Mouse (Mus musculus) midbrain, postnatal 0 days (tissue): ENCODE data around the gene Lgi4. TPM values are rescaled to one million over a fixed set of nuclear protein-coding genes. Genes with fewer than 3 reads are reported as not detected.

Source experiments
- ATAC-seq: fragments of 200-750 bp; cut with Nextera tagmentation; 2 replicates; pipeline ENCODE4 v1.8.0; 2017; ENCODE audit warnings: moderate number of reproducible peaks, mild to moderate bottlenecking, moderate TSS enrichment, moderate library complexity; ENCODE audit not compliant: low FRiP score
- DNase-seq: peaks from one replicate; pipeline ENCODE4 v3.0.0-alpha.2; 2015; ENCODE audit warnings: low spot score
- H3K27ac ChIP-seq: fragments of 300-500 bp; sonication (generic); 2 replicates; pipeline ENCODE4 v1.5.1; 2014; ENCODE audit warnings: low read depth, mild to moderate bottlenecking, low read length, mixed read lengths
- H3K27me3 ChIP-seq: fragments of 300-500 bp; sonication (generic); 2 replicates; pipeline ENCODE4 v1.6.1; 2014; ENCODE audit warnings: low read length, control low read depth, mixed read lengths; ENCODE audit not compliant: insufficient read depth
- H3K36me3 ChIP-seq: fragments of 300-500 bp; sonication (generic); 2 replicates; pipeline ENCODE4 v1.6.1; 2014; ENCODE audit warnings: low read length, control low read depth, mixed read lengths; ENCODE audit not compliant: insufficient read depth
- H3K4me1 ChIP-seq: fragments of 300-500 bp; sonication (generic); 2 replicates; pipeline ENCODE4 v1.6.1; 2014; ENCODE audit warnings: mild to moderate bottlenecking, control low read depth, antibody characterized with exemption, low read length, mixed read lengths; ENCODE audit not compliant: insufficient read depth
- H3K4me2 ChIP-seq: fragments of 300-500 bp; sonication (generic); 2 replicates; pipeline ENCODE4 v1.6.1; 2014; ENCODE audit warnings: low read depth, mild to moderate bottlenecking, low read length, mixed read lengths; ENCODE audit not compliant: poor library complexity, severe bottlenecking
- H3K4me3 ChIP-seq: fragments of 300-500 bp; sonication (generic); 2 replicates; pipeline ENCODE4 v1.5.1; 2014; ENCODE audit warnings: low read depth, mild to moderate bottlenecking, low read length, moderate library complexity
- H3K9ac ChIP-seq: fragments of 300-500 bp; sonication (generic); replicated peaks from 2 replicates; pipeline ENCODE4 v1.6.1; 2014; ENCODE audit warnings: mild to moderate bottlenecking, low read length, moderate library complexity, mixed read lengths; ENCODE audit not compliant: poor library complexity, severe bottlenecking
- H3K9me3 ChIP-seq: fragments of 300-500 bp; sonication (generic); 2 replicates; pipeline ENCODE4 v1.6.1; 2016; ENCODE audit warnings: low read length, control low read depth
- CTCF ChIP-seq: IDR thresholded peaks from 2 replicates; pipeline ENCODE4 v1.5.1; 2016; ENCODE audit warnings: antibody characterized with exemption, mild to moderate bottlenecking
- WGBS: fragments of 180-500 bp; shearing (Covaris S2); extraction: QIAGEN DNeasy Blood & Tissue Kit; methylation state at CpG from one replicate; pipeline ENCODE4 v1.1.7; 2014; 5-methylcytosine and 5-hydroxymethylcytosine counted together
- polyA plus RNA-seq: library from polyadenylated mRNA; unstranded; fragments of >200 nt; fragmentation: Nextera tagmentation; extraction: Ambion mirVana; gene quantifications from 2 replicates; pipeline ENCODE4 v1.2.1, GENCODE M21; 2015
- total RNA-seq: library from RNA; depleted of rRNA; stranded (reverse); fragments of >200 nt; gene quantifications from 2 replicates; pipeline ENCODE4 v1.2.3, GENCODE M21; 2014

Lgi4 gene
- total and polyA plus RNA-seq, 2 experiments from 2014 or later, result 0.56 to 1.3 TPM

GRCm38 (mm10) chr7:31056448-31056847 lies 2.7 kb upstream of the Lgi4 start:
- DNase-seq (no peak), ATAC-seq (no peak)
- Histone ChIP-seq H3K27me3 (peaks cover 14% of the 10 kb centered on the region), H3K9ac (no peak overlapping the region), H3K4me2 (no peak overlapping the region), H3K4me3 (no peak overlapping the region), H3K9me3 (no peaks in the 10 kb centered on the region), H3K4me1 (peaks cover 6% of the 10 kb centered on the region; the same call in 1 of the 2 replicates), H3K36me3 (no peaks in the 10 kb centered on the region), H3K27ac (no peak overlapping the region)
- TF ChIP-seq CTCF, result no peak
- 74% methylated on average over 7 of the region's 7 CpGs for WGBS

GRCm38 (mm10) chr7:31057071-31057470 lies 2.1 kb upstream of the Lgi4 start, which contains the start of gene Fxyd1:
Gene Fxyd1, minus strand, starts transcription at chr7:31057199.
- no peak within 1 kb of the TSS for H3K4me2 ChIP-seq
- DNase-seq (no peak), ATAC-seq (no peak)
- TF ChIP-seq CTCF, result no peak
- H3K9ac ChIP-seq, result no peak within 1 kb of the TSS
- peaks cover 13% of the 10 kb centered on the region for H3K27me3 ChIP-seq
- 72% methylated on average over 2 of the region's 2 CpGs for WGBS
- H3K27ac ChIP-seq, result no peak within 1 kb of the TSS
- H3K9me3 ChIP-seq, result no peaks in the 10 kb centered on the region
- no peaks in the 10 kb centered on the region for H3K36me3 ChIP-seq
- H3K4me1 ChIP-seq, result peaks cover 6% of the 10 kb centered on the region; the same call in 1 of the 2 replicates
- H3K4me3 ChIP-seq, result no peak within 1 kb of the TSS

- Histone ChIP-seq H3K27me3 (peaks cover 10% of the 10 kb centered on the region), H3K27ac (no peak overlapping the region), H3K4me2 (no peak overlapping the region), H3K4me3 (no peak overlapping the region), H3K9me3 (no peaks in the 10 kb centered on the region), H3K9ac (no peak overlapping the region), H3K4me1 (0 out of 2 replicates have a peak, but pooled peaks cover under 1% of the 10 kb centered on the region), H3K36me3 (no peaks in the 10 kb centered on the region)
- no peak for TF ChIP-seq CTCF
- WGBS, result 73% methylated on average over 5 of the region's 5 CpGs
- ATAC-seq, result no peak
- no peak for DNase-seq
Observed at GRCm38 (mm10) chr7:31057730-31058129, 1.4 kb upstream of the Lgi4 start.

GRCm38 (mm10) chr7:31058211-31058610 lies 931 bp upstream of the Lgi4 start:
- no peaks in the 10 kb centered on the region for H3K4me1 ChIP-seq
- no peak overlapping the region for H3K27ac ChIP-seq
- no peak overlapping the region for H3K4me2 ChIP-seq
- H3K4me3 ChIP-seq, result no peak overlapping the region
- TF ChIP-seq CTCF, result no peak
- H3K36me3 ChIP-seq, result no peaks in the 10 kb centered on the region
- DNase-seq (no peak), ATAC-seq (no peak)
- no peak overlapping the region for H3K9ac ChIP-seq
- no peaks in the 10 kb centered on the region for H3K9me3 ChIP-seq
- peaks cover 7% of the 10 kb centered on the region for H3K27me3 ChIP-seq
- 90% methylated on average over 6 of the region's 6 CpGs for whole genome bisulfite sequencing

- no peak for ATAC-seq
- Histone ChIP-seq H3K9me3 (no peaks in the 10 kb centered on the region), H3K4me3 (no peak overlapping the region), H3K27me3 (no peaks in the 10 kb centered on the region), H3K27ac (no peak overlapping the region), H3K36me3 (no peaks in the 10 kb centered on the region), H3K4me1 (no peaks in the 10 kb centered on the region), H3K4me2 (no peak overlapping the region), H3K9ac (no peak overlapping the region)
- no peak for DNase-seq
- 62% methylated on average over 11 of the region's 11 CpGs for WGBS
- no peak for TF ChIP-seq CTCF
Observed at GRCm38 (mm10) chr7:31059919-31060620, 928 bp downstream of the Lgi4 start.

GRCm38 (mm10) chr7:31060621-31061010 lies 1.5 kb downstream of the Lgi4 start:
- DNase-seq, result no peak
- Histone ChIP-seq H3K27me3 (no peaks in the 10 kb centered on the region), H3K9me3 (no peaks in the 10 kb centered on the region), H3K4me2 (no peak overlapping the region), H3K9ac (no peak overlapping the region), H3K4me1 (no peaks in the 10 kb centered on the region), H3K36me3 (no peaks in the 10 kb centered on the region), H3K27ac (no peak overlapping the region), H3K4me3 (no peak overlapping the region)
- TF ChIP-seq CTCF, result no peak
- 87% methylated on average over 7 of the region's 7 CpGs for WGBS
- no peak for ATAC-seq
